Mouse (Mus musculus): Measurements from ENCODE around the gene P2rx2. TPM values are rescaled to one million over a fixed set of nuclear protein-coding genes. Genes with fewer than 3 reads are reported as not detected.

Gene P2rx2
- polyA plus RNA-seq, 1 experiment: not detected

DNA sequence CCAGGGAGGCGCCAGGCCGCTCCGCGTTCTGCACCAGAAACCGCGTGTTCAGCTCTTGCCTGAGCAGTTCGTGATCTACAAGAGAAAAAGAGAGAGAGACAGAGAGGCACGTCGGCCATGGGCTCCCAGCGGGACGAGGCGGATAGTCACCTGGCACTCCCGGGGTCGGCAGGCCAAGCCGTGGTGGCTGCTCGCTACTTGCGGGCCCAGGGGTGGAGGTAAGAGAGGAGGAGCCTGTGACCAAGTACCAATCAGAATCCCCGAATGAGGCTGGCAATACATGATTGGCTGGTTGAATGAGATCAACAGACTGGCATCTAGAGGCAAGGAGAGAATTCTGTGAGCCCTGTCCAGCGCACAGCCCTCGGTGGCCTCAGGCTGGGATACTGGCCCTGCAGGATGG is 35.2 kb upstream of the P2rx2 start:
- H3K27me3 ChIP-seq (ENCODE audit: control insufficient read depth): no peaks in the 10 kb centered on the region
- no peaks in the 10 kb centered on the region for H3K9me3 ChIP-seq (ENCODE audit: control insufficient read depth, low read length)
- H3K36me3 ChIP-seq (ENCODE audit: control insufficient read depth): peaks cover 41% of the 10 kb centered on the region
- no peak overlapping the region for H3K4me3 ChIP-seq (replicated peaks)
- TF ChIP-seq TAL1 (IDR thresholded peaks at IDR 0.05; ENCODE audit: low read length) (no peak), GATA1 (IDR thresholded peaks at IDR 0.05; ENCODE audit: low read length) (no peak)
- H3K4me1 ChIP-seq (ENCODE audit: control insufficient read depth): no peaks in the 10 kb centered on the region

DNA sequence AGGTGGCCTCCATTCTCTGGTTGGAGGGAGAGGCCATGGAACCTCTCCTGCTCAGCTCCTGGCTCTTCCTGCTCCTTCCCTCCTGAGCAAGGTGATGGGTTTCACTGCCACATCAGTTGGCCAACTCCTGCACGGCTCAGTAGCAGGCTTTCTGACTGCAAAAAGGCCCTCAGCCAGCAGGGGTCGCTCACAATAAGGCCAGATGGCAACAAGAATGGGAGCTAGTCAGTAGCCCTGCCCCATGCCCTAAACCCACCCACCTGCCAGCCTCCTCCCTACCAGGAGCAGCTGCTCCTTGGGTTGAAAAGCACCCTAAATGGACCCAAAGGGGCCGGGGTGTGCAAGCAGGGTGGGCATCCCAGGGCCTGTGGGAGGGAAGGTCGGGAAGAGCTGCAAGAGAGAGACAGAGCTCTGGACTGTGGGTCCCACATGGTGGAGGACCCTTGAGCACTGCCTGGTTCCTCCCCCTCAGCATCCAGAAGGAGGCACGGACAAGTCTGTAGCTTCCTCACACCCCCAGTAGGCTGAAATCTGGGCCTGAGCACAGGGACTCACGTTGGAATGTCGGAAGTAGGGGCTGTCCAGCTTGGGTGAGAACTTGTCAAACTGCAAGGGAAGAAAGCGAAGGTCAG is 33.9 kb upstream of the P2rx2 start:
- H3K9me3 ChIP-seq (ENCODE audit: control insufficient read depth, low read length): no peaks in the 10 kb centered on the region
- no peaks in the 10 kb centered on the region for H3K4me1 ChIP-seq (ENCODE audit: control insufficient read depth)
- H3K4me3 ChIP-seq (replicated peaks): no peak overlapping the region
- TF ChIP-seq TAL1 (IDR thresholded peaks at IDR 0.05; ENCODE audit: low read length) (no peak), GATA1 (IDR thresholded peaks at IDR 0.05; ENCODE audit: low read length) (no peak)
- peaks cover 41% of the 10 kb centered on the region for H3K36me3 ChIP-seq (ENCODE audit: control insufficient read depth)
- H3K27me3 ChIP-seq (ENCODE audit: control insufficient read depth): no peaks in the 10 kb centered on the region

DNA sequence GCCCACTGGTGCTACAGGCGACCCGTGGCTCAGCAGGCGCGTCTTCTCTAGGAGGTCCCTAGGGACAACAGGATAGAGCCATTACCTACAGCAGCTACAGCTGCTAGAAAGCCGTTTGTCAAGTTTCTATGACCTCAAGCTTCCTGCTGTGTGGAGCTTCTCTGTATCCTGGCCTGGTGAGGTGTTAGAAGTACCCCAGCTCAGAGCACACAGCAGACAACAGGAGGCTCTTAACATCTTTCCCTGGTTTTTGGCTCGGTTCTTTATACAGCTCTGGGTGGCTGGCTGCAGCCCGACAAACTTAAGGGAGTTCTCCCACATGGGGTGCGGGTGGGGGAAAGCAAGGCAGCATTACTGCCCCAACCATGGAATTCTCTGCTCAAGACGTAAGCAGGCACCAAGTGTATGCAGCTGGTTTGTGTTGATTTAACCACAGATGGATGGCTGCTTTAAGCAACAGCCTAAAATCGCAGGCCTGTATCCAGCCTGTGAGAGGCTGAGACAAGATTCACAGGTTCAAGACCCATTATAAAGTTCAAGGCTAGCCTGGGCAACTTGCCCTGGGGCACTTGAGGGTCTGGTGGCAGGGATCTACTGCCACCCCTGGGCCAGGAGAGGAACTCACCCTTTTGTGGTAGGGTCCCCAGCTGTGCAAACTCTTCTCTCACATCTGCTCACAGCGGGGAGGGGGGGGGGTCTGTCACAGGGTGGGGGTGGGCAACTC is 21.0 kb upstream of the P2rx2 start:
- H3K36me3 ChIP-seq (ENCODE audit: control insufficient read depth): peaks cover 6% of the 10 kb centered on the region
- H3K27me3 ChIP-seq (ENCODE audit: control insufficient read depth): peaks cover 23% of the 10 kb centered on the region
- no peaks in the 10 kb centered on the region for H3K9me3 ChIP-seq (ENCODE audit: control insufficient read depth, low read length)
- H3K4me3 ChIP-seq (replicated peaks): no peak overlapping the region
- H3K4me1 ChIP-seq (ENCODE audit: control insufficient read depth): peaks cover 10% of the 10 kb centered on the region
- no peak for TF ChIP-seq TAL1 (IDR thresholded peaks at IDR 0.05; ENCODE audit: low read length)
- no peak for TF ChIP-seq GATA1 (IDR thresholded peaks at IDR 0.05; ENCODE audit: low read length)

DNA sequence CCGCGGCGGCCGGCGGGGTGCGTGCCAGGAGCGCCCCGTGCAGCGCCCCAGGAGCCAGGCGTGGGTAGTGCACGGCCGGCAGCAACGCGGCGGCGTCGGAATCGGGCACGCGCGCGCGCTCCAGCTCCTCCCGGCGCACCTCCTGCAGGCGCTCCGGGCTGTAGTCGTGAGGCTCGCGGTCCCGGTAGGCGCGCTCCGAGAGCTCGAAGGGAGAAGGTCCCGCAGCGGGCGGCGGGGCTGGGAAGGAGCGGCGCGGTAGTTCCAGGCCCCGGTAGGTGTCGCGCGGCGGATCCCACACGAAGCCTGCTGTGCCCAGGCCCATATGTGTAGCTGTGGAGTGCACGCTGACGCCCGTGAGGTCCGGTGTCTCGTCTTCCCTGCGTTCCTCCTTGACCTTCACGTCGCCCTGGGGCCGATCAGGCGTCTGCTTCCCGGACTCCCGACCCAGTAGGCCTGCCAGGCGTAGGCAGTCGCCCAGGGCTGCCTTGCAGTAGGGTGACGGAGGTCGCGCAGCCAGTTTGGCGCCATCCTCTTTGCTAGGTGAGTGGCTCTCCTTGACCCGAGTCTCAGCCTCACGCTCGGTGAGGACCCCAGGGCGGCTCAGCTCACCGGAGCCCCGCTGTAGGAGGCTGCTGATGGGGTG is 20.3 kb upstream of the P2rx2 start:
- TF ChIP-seq GATA1 (IDR thresholded peaks at IDR 0.05; ENCODE audit: low read length): no peak
- TF ChIP-seq TAL1 (IDR thresholded peaks at IDR 0.05; ENCODE audit: low read length): no peak

DNA sequence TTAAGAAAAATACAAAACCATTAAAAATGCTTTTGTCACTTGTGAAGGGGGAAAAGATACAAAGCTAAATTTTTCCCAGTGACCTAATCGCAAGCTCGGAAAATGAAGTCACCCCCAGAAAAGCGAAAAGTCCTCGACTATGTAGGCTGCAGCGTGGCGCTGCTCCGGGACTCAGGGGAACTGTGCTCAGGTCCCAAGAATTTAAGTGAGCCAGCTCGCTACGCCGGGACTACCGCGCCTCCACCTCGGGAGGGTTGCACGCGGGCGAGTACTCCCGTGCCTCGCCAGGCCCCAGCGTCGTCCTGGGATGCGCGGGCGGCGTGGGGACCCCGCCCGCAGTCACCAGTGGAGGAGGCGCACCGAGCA is 19.8 kb upstream of the P2rx2 start:
- peaks cover 10% of the 10 kb centered on the region for H3K4me1 ChIP-seq (ENCODE audit: control insufficient read depth)
- H3K27me3 ChIP-seq (ENCODE audit: control insufficient read depth): peaks cover 23% of the 10 kb centered on the region
- TF ChIP-seq GATA1 (IDR thresholded peaks at IDR 0.05; ENCODE audit: low read length) (no peak), TAL1 (IDR thresholded peaks at IDR 0.05; ENCODE audit: low read length) (no peak)
- H3K9me3 ChIP-seq (ENCODE audit: control insufficient read depth, low read length): no peaks in the 10 kb centered on the region
- peak overlapping the region; percentile 48 for H3K4me3 ChIP-seq (replicated peaks)
- peaks cover 2% of the 10 kb centered on the region; the same call in 1 of the 2 replicates for H3K36me3 ChIP-seq (ENCODE audit: control insufficient read depth)

More for the DNA sequence above, 20.3 kb upstream of the P2rx2 start:
- peak overlapping the region; percentile 48 for H3K4me3 ChIP-seq (replicated peaks)
- H3K9me3 ChIP-seq (ENCODE audit: control insufficient read depth, low read length): no peaks in the 10 kb centered on the region
- peaks cover 23% of the 10 kb centered on the region for H3K27me3 ChIP-seq (ENCODE audit: control insufficient read depth)
- H3K4me1 ChIP-seq (ENCODE audit: control insufficient read depth): peaks cover 10% of the 10 kb centered on the region
- peaks cover 2% of the 10 kb centered on the region; the same call in 1 of the 2 replicates for H3K36me3 ChIP-seq (ENCODE audit: control insufficient read depth)

DNA sequence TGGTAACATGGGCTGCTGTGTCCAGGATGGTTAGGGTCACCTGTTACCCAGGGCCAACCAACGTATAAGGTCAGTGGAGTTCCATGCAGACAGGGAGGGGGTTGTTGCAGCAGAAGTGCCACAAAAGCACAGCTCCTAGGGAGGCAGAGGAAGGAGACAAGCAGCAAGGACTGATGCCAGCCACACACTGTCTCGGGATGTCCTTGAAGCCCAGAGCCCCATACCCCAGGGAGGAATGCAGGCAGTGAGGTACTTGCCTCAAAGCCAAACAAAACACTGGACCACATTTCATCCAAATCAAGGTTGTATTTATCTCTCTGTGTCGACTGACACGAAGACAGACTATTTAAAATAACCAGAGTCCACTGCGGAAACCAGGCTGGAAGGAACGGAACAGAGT is 18.5 kb upstream of the P2rx2 start:
- H3K9me3 ChIP-seq (ENCODE audit: control insufficient read depth, low read length): no peaks in the 10 kb centered on the region
- no peaks in the 10 kb centered on the region for H3K36me3 ChIP-seq (ENCODE audit: control insufficient read depth)
- no peak overlapping the region for H3K4me3 ChIP-seq (replicated peaks)
- H3K27me3 ChIP-seq (ENCODE audit: control insufficient read depth): peaks cover 23% of the 10 kb centered on the region
- TF ChIP-seq TAL1 (IDR thresholded peaks at IDR 0.05; ENCODE audit: low read length) (no peak), GATA1 (IDR thresholded peaks at IDR 0.05; ENCODE audit: low read length) (no peak)
- H3K4me1 ChIP-seq (ENCODE audit: control insufficient read depth): peaks cover 10% of the 10 kb centered on the region

DNA sequence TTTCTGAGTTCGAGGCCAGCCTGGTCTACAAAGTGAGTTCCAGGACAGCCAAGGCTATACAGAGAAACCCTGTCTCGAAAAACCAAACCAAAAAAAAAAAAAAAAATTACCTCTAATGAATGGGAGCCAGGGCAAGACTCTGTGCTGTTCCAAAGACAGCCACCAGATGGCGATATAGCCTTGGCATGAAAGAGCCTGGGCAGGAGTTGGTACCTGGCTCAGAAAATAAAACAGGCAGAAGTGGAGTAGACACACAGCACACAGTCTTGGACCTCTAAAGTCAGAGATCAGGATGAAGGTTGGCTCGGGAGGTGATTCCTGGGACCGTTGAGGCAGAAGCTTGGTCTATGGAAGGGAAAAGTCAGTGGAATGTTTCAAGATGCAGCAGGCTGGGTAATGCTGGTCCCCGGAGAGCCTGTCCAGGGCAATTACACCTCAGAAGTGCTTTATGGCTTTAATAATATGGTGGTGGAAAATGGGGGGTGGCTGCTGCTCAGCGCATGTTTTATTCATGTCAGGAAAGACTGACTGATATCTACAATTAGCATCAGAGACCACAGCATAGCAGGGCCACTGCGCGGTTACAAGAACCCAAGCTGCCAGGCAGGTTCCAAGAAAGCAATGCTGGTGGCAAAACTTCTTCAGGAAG is 14.6 kb upstream of the P2rx2 start:
- TF ChIP-seq TAL1 (IDR thresholded peaks at IDR 0.05; ENCODE audit: low read length) (no peak), GATA1 (IDR thresholded peaks at IDR 0.05; ENCODE audit: low read length) (no peak)
- Histone ChIP-seq H3K9me3 (ENCODE audit: control insufficient read depth, low read length) (no peaks in the 10 kb centered on the region), H3K27me3 (ENCODE audit: control insufficient read depth) (peaks cover 27% of the 10 kb centered on the region), H3K36me3 (ENCODE audit: control insufficient read depth) (no peaks in the 10 kb centered on the region), H3K4me1 (ENCODE audit: control insufficient read depth) (no peaks in the 10 kb centered on the region), H3K4me3 (replicated peaks) (no peak overlapping the region)

DNA sequence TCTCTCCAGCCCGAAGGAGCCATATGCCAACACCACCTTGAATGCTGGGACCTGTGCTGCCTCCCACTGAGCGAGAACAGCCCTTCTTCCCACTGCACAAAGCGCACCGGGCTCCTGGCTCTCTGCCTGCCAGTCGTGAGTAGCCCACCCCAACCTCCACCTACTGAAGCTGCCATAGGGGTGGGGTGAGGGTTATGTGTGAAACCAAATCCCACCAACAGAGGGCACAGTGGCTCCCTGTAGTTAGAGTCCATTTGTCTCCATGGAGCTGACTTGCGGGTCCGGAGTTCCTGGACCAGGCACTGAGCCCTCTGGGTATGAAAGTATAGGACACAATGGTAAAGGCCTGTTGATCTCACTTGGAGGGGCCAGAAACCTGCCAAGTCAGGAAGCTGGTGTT is 11.7 kb upstream of the P2rx2 start:
- no peaks in the 10 kb centered on the region for H3K9me3 ChIP-seq (ENCODE audit: control insufficient read depth, low read length)
- peaks cover 20% of the 10 kb centered on the region for H3K27me3 ChIP-seq (ENCODE audit: control insufficient read depth)
- H3K36me3 ChIP-seq (ENCODE audit: control insufficient read depth): no peaks in the 10 kb centered on the region
- no peak overlapping the region for H3K4me3 ChIP-seq (replicated peaks)
- TF ChIP-seq GATA1 (IDR thresholded peaks at IDR 0.05; ENCODE audit: low read length): no peak
- no peak for TF ChIP-seq TAL1 (IDR thresholded peaks at IDR 0.05; ENCODE audit: low read length)
- no peaks in the 10 kb centered on the region for H3K4me1 ChIP-seq (ENCODE audit: control insufficient read depth)

DNA sequence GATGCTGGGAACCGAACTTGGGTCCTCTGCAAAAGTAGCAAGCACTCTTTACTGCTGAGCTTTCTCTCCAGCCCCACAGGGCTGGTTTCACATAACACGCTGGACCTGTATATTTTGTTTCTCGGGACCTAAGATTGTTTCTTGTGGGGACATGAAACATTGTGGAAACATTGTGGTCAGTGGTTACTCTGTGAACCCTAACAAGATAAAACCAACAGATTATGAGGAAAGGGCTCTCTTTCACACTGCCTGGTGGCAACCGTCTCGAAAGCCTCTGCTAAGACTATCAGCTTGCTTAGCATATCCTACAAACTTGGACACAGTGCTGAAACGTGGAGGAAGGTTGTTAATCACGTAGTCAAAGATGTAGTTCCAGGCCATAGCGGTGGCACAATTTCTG is 4.0 kb upstream of the P2rx2 start:
- Histone ChIP-seq H3K4me1 (ENCODE audit: control insufficient read depth) (peaks cover 10% of the 10 kb centered on the region), H3K4me3 (replicated peaks) (no peak overlapping the region), H3K36me3 (ENCODE audit: control insufficient read depth) (no peaks in the 10 kb centered on the region)

More for the DNA sequence above, 4.0 kb upstream of the P2rx2 start:
- Histone ChIP-seq H3K27me3 (ENCODE audit: control insufficient read depth) (peaks cover 34% of the 10 kb centered on the region), H3K9me3 (ENCODE audit: control insufficient read depth, low read length) (no peaks in the 10 kb centered on the region)
- TF ChIP-seq TAL1 (IDR thresholded peaks at IDR 0.05; ENCODE audit: low read length) (no peak), GATA1 (IDR thresholded peaks at IDR 0.05; ENCODE audit: low read length) (no peak)

Data from erythroblast, embryonic 14.5 days (primary cell).